Mouse (Mus musculus): ENCODE results near the gene Parp16.

GRCm38 (mm10) chr9:65264959-65265358 is 69.8 kb downstream of the Parp16 start, which contains the start of gene Cilp:
- no peak for TF ChIP-seq CTCF (conservative IDR thresholded peaks at IDR 0.05; ENCODE audit: low read length)
- TF ChIP-seq POU5F1 (IDR thresholded peaks at IDR 0.05; ENCODE audit: borderline replicate concordance, low read length), result no peak
